Mouse (Mus musculus): ENCODE results near the gene Xntrpc.

The Xntrpc gene

DNA sequence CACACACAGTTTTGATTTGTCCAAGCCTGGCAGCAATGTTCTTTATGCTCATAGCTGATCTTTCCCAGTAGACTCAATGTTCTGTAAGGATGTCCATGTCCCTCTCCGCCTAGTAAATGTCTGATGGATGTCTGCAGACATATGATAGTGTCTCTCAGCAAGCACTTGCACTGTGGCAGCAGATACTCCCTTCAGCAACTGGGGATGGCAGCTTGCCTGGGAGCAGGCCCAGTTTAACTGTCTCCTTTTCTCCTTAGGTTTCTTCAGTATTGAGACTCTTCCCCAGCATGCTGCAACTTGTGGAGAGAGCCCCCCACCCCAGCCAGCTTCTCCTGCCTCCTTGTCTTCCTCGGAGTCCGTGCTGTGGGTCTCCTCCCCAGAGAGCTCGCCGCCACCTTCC is 16.3 kb downstream of the Xntrpc start:
- no peak for DNase-seq (ENCODE audit: low spot score)

DNA sequence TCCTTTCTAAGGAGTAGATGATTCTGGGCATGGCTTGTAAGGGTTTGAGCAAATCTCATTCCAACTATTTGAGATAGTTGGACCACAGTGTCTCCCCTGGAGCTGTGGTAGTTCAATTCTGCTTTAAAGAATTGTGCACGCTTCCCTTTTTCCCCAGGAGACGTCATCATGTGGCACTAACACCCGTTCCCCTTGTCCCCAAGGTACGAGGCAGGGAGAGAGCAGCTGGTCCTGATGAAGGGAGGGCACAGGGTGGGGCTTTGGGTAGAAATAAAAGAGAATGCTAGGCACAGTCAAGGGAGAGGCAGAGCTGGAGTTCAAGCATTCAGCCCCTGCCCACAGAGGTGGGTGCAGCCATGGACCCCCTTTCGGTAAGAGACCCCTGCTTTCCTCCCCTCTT is 17.3 kb downstream of the Xntrpc start, which contains the start of gene Trpc2:
Gene Trpc2, plus strand, starts transcription at position 301 of the 400 bp plus-strand sequence.
- no peak for DNase-seq (ENCODE audit: low spot score)

DNA sequence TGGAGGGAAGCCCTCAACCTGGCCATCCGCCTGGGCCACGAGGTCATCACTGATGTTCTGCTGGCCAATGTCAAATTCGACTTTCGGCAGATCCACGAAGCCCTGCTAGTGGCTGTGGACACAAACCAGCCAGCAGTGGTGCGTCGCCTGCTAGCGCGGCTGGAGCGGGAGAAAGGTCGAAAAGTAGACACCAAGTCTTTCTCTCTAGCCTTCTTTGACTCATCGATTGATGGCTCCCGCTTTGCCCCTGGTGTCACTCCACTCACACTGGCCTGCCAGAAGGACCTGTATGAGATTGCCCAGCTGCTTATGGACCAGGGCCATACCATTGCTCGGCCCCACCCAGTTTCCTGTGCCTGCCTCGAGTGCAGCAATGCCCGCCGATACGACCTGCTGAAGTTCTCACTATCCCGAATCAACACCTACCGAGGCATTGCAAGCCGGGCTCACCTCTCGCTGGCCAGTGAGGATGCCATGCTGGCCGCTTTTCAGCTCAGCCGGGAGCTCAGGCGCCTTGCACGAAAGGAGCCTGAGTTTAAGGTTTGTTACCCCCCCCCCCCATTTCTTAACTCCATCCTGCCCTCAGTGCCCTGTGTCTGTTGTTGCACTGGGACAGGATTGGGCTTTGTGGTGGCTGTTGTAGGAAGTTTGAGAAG is 18.7 kb downstream of the Xntrpc start:
- DNase-seq (ENCODE audit: low spot score), result no peak

- no peak for DNase-seq (ENCODE audit: low spot score)
Measured at GRCm38 (mm10) chr7:102087336-102087735, 21.8 kb downstream of the Xntrpc start.

- peak; percentile 56 for DNase-seq (ENCODE audit: low spot score)
Measured at GRCm38 (mm10) chr7:102099760-102100661, 34.5 kb downstream of the Xntrpc start.

- DNase-seq (ENCODE audit: low spot score), result no peak
Measured at GRCm38 (mm10) chr7:102100868-102101267, 35.4 kb downstream of the Xntrpc start.

DNA sequence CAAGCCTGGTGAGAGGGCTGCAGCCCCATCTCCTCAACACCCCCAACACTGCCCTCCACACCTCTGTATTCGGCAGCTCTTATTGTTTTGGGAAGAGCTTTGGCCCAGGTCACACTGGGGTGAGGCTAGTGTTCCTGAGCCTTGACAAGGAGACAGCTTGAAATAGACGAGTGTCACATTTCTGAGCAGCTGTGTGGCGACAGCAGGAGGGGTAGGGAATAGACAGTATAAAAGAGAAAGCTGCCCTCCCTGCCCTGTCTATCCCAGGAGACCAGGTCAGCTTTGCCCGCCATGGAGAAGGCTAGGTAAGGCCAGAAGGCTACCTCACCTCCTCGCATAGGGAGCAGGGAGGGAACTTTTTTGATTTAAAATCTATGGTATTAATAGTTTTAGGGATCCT is 36.0 kb downstream of the Xntrpc start, which contains the start of gene Art1:
Gene Art1, plus strand, starts transcription at position 257 of the 400 bp plus-strand sequence.
- DNase-seq (ENCODE audit: low spot score), result no peak

DNA sequence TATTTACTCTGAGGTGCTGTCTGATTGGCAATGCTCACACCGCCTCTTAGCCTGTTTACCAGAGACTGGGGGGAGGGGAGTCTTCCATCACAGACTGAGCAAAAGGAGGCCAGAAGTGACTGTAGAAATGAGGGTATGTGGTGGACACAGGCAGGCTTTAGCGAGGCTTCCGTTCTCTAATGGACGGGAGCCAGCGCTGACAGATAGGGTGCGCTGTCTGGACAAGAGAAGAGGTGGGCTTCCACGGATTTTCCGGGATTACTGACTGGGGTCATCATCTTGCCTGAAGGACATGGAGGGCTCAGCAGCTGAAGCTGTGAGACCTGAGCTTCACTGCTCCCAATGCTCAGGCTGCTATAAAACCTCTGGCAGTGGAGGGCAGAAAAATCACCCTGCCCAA is 36.7 kb downstream of the Xntrpc start:
- DNase-seq (ENCODE audit: low spot score), result no peak

DNA sequence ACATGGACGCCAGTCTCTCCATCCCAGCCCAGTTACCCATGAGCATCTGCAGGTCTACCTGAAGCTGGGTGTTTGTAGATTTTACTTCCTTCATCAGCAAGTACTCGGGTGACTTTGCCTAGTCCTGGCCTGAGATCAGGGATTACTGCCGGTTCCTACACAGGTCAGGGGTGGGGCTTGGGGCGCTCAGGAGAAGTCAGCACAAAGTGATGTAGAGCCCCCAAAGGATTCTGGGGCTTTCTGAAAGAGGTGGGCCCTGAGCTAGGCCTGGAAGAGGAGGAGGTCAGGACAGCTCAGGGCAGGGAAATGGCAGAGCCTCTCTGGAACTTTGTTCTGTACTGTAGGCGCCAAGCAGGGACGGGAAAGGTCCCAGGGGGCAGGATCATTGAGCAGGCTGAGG is 37.2 kb downstream of the Xntrpc start:
- no peak for DNase-seq (ENCODE audit: low spot score)

- no peak for DNase-seq (ENCODE audit: low spot score)
Measured at GRCm38 (mm10) chr7:102103555-102103954, 38.0 kb downstream of the Xntrpc start.

DNA sequence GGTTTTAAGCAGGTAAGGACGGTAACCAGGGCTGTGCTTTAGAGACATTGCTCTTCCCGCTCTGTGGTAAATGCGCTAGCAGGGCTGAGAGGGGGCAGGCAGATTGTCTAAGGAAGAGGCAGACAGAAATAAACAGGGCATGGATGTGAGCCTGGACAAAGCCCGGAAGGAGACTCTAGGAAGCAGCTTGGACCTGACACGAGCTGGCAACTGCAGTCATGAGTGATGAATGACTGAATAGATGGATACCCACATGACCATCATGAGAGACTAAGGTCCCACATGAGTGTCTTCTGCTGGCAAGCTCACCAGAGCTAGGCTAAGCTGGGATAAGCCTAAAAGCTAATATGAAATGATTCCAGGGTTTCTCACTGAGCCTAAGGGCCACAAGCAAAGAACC is 38.6 kb downstream of the Xntrpc start:
- no peak for DNase-seq (ENCODE audit: low spot score)

DNA sequence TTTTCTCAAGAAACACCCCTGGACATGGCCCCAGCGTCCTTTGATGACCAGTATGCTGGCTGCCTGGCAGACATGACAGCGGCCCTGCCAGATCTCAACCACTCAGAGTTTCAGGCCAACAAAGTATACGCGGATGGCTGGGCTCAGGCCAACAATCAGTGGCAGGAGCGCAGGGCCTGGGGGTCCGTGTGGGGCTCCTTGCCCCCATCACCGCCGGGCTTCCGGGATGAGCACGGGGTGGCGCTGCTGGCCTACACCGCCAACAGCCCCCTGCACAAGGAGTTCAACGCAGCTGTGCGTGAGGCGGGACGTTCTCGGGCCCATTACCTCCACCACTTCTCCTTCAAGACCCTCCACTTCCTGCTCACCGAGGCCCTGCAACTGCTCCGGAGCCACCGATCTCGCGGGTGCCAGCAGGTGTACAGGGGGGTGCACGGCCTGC is 41.2 kb downstream of the Xntrpc start:
- DNase-seq (ENCODE audit: low spot score), result no peak

DNA sequence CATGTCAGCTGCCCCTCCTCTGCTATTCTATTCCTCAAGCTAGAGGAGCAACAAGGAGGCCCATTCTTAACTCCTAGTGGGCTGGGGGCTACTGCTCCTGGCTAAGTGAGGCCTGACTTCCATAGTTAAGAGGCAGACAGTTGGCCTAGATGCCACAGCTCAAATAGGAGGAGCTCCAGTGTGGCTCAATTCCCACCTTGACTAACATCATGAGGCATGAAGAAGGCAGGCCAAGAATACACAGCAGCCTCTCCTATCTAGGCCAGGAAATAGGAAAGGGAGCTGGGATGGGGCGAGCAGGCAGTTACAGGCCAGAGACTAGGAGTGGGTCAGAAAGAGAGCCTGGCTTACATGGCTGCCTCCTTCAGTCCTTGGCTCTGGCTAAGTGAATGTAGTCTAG is 42.7 kb downstream of the Xntrpc start:
- DNase-seq (ENCODE audit: low spot score), result no peak

GRCm38 (mm10) chr7:102109171-102109570 is 43.7 kb downstream of the Xntrpc start, which contains the start of gene Art5:
Art5 (minus strand) TSS chr7:102109489.
- no peak for DNase-seq (ENCODE audit: low spot score)

DNA sequence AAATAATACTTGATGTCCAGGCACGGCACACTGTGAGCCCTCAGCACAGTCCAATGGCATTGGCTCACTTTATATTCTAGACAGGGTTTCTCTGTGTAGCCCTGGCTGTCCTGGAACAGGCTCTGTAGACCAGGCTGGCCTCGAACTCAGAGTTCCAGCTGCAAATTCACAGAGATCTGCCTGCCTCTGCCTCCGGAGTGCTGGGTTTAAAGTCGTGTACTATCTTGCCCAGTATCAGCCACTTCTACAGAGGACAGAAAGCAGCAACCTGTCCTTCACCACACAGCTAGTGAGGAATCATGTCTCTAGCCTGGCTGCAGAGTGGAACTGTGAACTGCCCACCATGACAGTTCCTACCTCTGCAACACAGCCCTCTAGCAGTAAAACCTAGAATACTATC is 44.2 kb downstream of the Xntrpc start:
- no peak for DNase-seq (ENCODE audit: low spot score)

DNA sequence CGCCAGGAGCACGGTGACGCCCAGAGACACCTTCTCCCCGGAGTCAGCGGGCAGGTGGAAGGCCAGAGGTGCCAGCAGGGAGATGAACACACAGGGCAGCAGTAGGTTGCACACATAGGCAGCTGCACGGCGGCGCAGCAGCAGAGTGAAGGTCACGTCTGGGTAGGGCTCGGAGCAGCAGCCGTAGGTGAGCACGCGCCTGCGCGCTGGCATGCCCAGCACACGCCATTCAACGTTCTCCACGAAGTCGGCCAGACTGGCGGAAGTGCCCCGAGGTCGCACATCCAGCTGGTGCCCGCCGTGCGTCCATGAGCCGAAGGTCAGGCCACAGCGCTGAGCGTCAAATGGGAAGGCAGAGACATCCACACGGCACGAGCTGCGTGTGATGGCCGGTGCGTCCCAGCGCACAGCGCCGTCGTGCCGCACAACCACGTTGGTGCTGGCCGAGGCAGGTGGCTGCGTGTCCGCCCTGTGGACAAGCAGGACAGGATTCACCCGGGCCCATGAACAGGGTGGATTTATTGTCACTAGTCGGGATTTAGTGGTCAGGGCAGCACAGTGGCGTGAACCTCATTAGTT is 47.7 kb downstream of the Xntrpc start:
- no peak for DNase-seq (ENCODE audit: low spot score)

DNA sequence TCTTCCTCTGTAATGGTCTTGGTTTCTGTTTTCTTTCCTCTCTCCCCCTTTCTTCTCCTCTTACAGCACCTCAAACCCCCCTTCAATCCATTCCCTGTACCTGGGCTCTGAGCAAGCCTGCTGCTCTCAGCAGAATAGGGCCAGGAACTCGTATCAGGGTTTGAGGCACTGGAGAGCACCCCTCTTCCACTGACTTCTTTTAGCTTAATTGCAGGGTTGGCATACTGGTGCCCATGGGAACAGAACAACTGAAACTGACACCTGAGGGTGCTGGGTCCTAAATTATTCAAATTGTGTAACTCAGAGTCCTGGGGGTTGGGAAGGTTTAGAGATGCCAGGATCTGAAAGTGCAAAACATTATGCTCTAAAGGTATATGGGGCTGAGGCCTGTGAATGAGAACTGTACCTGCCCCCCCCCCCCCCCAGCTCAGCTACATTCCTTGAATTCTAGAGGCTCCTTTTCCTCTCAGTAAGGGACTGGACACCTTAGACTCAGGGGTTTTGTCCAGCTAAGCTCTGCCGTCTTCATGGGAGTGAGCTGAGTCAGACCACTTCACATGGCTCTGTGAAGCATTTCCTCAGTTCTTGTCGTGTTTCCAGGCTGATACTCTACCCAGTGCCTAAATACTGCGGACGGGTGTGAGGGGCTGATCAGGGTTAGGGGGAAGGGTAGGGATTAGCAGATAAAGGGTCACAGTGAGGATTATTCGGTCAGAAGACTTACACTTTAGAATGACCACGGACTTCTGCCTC is 51.2 kb downstream of the Xntrpc start, which contains the start of gene Chrna10:
Gene Chrna10, minus strand, starts transcription at position 250 of the 753 bp plus-strand sequence.
- no peak for DNase-seq (ENCODE audit: low spot score)

- no peak for DNase-seq (ENCODE audit: low spot score)
Measured at GRCm38 (mm10) chr7:102117382-102117781, 51.9 kb downstream of the Xntrpc start.

DNA sequence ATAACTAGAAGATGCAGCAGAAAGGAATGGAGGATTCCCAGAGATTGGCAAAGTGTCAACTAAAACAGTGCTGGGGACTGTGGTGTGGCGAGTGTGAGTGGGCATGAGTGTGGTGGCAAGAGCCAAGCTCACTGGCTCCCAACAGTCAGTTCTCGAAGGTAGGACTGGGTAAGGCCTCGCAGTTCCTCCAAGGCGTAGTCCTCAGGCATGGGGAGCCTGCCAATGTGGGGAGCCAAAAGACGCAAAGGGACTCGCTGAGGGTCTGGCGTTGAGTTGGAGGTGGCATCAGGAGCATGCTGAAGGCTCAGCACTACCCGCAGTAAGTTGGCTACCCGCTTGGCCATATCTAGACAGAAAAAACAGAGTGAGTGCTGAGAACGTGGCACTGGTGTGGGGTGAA is 54.8 kb downstream of the Xntrpc start:
- no peak for DNase-seq (ENCODE audit: low spot score)

GRCm38 (mm10) chr7:102132395-102132794 is 66.9 kb downstream of the Xntrpc start:
- peak; percentile 66 for DNase-seq (ENCODE audit: low spot score)

- DNase-seq (ENCODE audit: low spot score), result no peak
Measured at GRCm38 (mm10) chr7:102137464-102137863, 72.0 kb downstream of the Xntrpc start.

DNA sequence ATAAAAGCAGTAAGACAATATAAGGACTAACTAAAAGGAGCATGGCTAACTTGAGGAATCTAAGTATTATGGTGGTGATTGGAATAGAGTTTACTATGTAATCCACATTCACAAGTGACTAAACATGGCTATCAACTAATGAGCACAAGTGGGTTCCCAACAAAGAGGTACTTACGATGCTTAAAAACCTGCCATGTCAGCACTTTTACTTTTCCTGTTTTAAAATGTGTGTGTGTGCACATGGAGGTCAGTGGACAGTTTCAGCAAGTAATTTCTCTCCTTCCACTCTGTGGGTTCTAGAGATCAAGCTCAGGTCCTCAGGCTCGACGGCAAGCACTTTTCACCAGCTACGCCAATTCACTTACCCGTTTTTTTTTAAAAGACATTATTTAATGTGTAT is 72.4 kb downstream of the Xntrpc start:
- DNase-seq (ENCODE audit: low spot score), result no peak
